Mouse (Mus musculus) liver, embryonic 16.5 days (tissue): Measurements from ENCODE around the gene Rcan3. TPM values are rescaled to one million over a fixed set of nuclear protein-coding genes. Genes with fewer than 3 reads are reported as not detected.

ENCODE experiments used
- ATAC-seq: fragments of 200-750 bp; cut with Nextera tagmentation; 2 replicates; pipeline ENCODE4 v1.8.0; 2017; ENCODE audit warnings: low read depth, mild to moderate bottlenecking, moderate number of reproducible peaks, moderate library complexity
- H3K27ac ChIP-seq: fragments of 300-500 bp; sonication (generic); 2 replicates; pipeline ENCODE4 v1.5.1; 2014; ENCODE audit warnings: mild to moderate bottlenecking, low read length
- H3K27me3 ChIP-seq: fragments of 300-500 bp; sonication (generic); 2 replicates; pipeline ENCODE4 v1.6.1; 2014; ENCODE audit warnings: low read depth, low read length, mixed read lengths; ENCODE audit not compliant: control insufficient read depth, insufficient read depth
- H3K36me3 ChIP-seq: fragments of 300-500 bp; sonication (generic); 2 replicates; pipeline ENCODE4 v1.6.1; 2014; ENCODE audit warnings: mild to moderate bottlenecking; ENCODE audit not compliant: control insufficient read depth, insufficient read depth
- H3K4me1 ChIP-seq: fragments of 300-500 bp; sonication (generic); 2 replicates; pipeline ENCODE4 v1.6.1; 2014; ENCODE audit warnings: low read depth, low read length, mixed read lengths; ENCODE audit not compliant: control insufficient read depth
- H3K4me2 ChIP-seq: fragments of 300-500 bp; sonication (generic); 2 replicates; pipeline ENCODE4 v1.6.1; 2014; ENCODE audit warnings: low read depth, low read length, mixed read lengths
- H3K4me3 ChIP-seq: fragments of 300-500 bp; sonication (generic); 2 replicates; pipeline ENCODE4 v1.5.1; 2014; ENCODE audit warnings: low read depth, mild to moderate bottlenecking, low read length
- H3K9ac ChIP-seq: fragments of 300-500 bp; sonication (generic); 2 replicates; pipeline ENCODE4 v1.6.1; 2014; ENCODE audit warnings: low read depth, low read length
- H3K9me3 ChIP-seq: fragments of 300-500 bp; sonication (generic); replicated peaks from 2 replicates; pipeline ENCODE4 v1.6.1; 2016; ENCODE audit warnings: low read length; ENCODE audit not compliant: control insufficient read depth
- WGBS: fragments of 180-500 bp; shearing (Covaris S2); extraction: QIAGEN DNeasy Blood & Tissue Kit; methylation state at CpG from one replicate; pipeline ENCODE4 v1.1.7; 2014; ENCODE audit not compliant: insufficient replicate concordance; 5-methylcytosine and 5-hydroxymethylcytosine counted together
- polyA plus RNA-seq: library from polyadenylated mRNA; unstranded; fragments of >200 nt; fragmentation: Nextera tagmentation; extraction: Ambion mirVana; gene quantifications from 2 replicates; pipeline ENCODE4 v1.2.1, GENCODE M21; 2015

Rcan3 gene
- polyA plus RNA-seq, 1 experiment from 2014 or later = 3.5 TPM

- 40% methylated on average over 6 of the region's 6 CpGs for WGBS
Measured at GRCm38 (mm10) chr4:135391014-135391413, 42.6 kb downstream of the Rcan3 start.

GRCm38 (mm10) chr4:135385614-135386013 lies 48.0 kb downstream of the Rcan3 start:
- H3K27ac ChIP-seq = no peak overlapping the region
- WGBS = 55% methylated on average over 10 of the region's 10 CpGs
- H3K27me3 ChIP-seq = no peaks in the 10 kb centered on the region; the same call in 1 of the 2 replicates
- no peak overlapping the region for H3K4me3 ChIP-seq
- ATAC-seq = no peak
- H3K9ac ChIP-seq = no peak overlapping the region
- H3K4me1 ChIP-seq = no peaks in the 10 kb centered on the region
- no peak overlapping the region for H3K4me2 ChIP-seq
- no peaks in the 10 kb centered on the region for H3K36me3 ChIP-seq
- no peaks in the 10 kb centered on the region for H3K9me3 ChIP-seq

More at GRCm38 (mm10) chr4:135391014-135391413, 42.6 kb downstream of the Rcan3 start:
- H3K27ac ChIP-seq = no peak overlapping the region
- H3K4me2 ChIP-seq = no peak overlapping the region
- 0 out of 2 replicates have a peak, but pooled peaks cover 2% of the 10 kb centered on the region for H3K9me3 ChIP-seq
- H3K4me1 ChIP-seq = no peaks in the 10 kb centered on the region
- H3K9ac ChIP-seq = no peak overlapping the region
- no peak overlapping the region for H3K4me3 ChIP-seq
- no peaks in the 10 kb centered on the region for H3K36me3 ChIP-seq
- ATAC-seq = no peak
- peaks cover 8% of the 10 kb centered on the region; the same call in 1 of the 2 replicates for H3K27me3 ChIP-seq

- no peak overlapping the region for H3K27ac ChIP-seq
- WGBS = 2% methylated on average over 14 of the region's 14 CpGs
- no peaks in the 10 kb centered on the region; the same call in 1 of the 2 replicates for H3K27me3 ChIP-seq
- no peak for ATAC-seq
- H3K4me2 ChIP-seq = no peak overlapping the region
- H3K4me3 ChIP-seq = no peak overlapping the region
- no peaks in the 10 kb centered on the region for H3K36me3 ChIP-seq
- no peak overlapping the region for H3K9ac ChIP-seq
- no peaks in the 10 kb centered on the region for H3K4me1 ChIP-seq
- no peaks in the 10 kb centered on the region for H3K9me3 ChIP-seq
Measured at GRCm38 (mm10) chr4:135382316-135382715, 51.3 kb downstream of the Rcan3 start.

GRCm38 (mm10) chr4:135381355-135381754 lies 52.3 kb downstream of the Rcan3 start:
- no peak overlapping the region for H3K27ac ChIP-seq
- H3K36me3 ChIP-seq = no peaks in the 10 kb centered on the region
- ATAC-seq = no peak
- WGBS = 41% methylated on average over 8 of the region's 8 CpGs
- H3K4me3 ChIP-seq = no peak overlapping the region
- no peaks in the 10 kb centered on the region; the same call in 1 of the 2 replicates for H3K27me3 ChIP-seq
- no peak overlapping the region for H3K9ac ChIP-seq
- no peaks in the 10 kb centered on the region for H3K9me3 ChIP-seq
- H3K4me1 ChIP-seq = no peaks in the 10 kb centered on the region
- H3K4me2 ChIP-seq = no peak overlapping the region

GRCm38 (mm10) chr4:135377241-135377640 lies 56.4 kb downstream of the Rcan3 start:
- WGBS = 77% methylated on average over 11 of the region's 11 CpGs
- Histone ChIP-seq H3K9me3 (no peaks in the 10 kb centered on the region), H3K4me1 (no peaks in the 10 kb centered on the region), H3K4me2 (no peak overlapping the region), H3K9ac (no peak overlapping the region), H3K4me3 (no peak overlapping the region), H3K27ac (no peak overlapping the region), H3K27me3 (no peaks in the 10 kb centered on the region; the same call in 1 of the 2 replicates), H3K36me3 (no peaks in the 10 kb centered on the region)
- ATAC-seq = no peak

GRCm38 (mm10) chr4:135375444-135375843 lies 58.2 kb downstream of the Rcan3 start:
- H3K27me3 ChIP-seq = no peaks in the 10 kb centered on the region
- no peaks in the 10 kb centered on the region for H3K36me3 ChIP-seq
- no peak overlapping the region for H3K4me3 ChIP-seq
- no peaks in the 10 kb centered on the region for H3K4me1 ChIP-seq
- WGBS = 67% methylated on average over 3 of the region's 3 CpGs
- no peak overlapping the region for H3K4me2 ChIP-seq
- no peaks in the 10 kb centered on the region for H3K9me3 ChIP-seq
- H3K9ac ChIP-seq = no peak overlapping the region
- no peak for ATAC-seq
- H3K27ac ChIP-seq = no peak overlapping the region

GRCm38 (mm10) chr4:135373299-135373698 lies 60.4 kb downstream of the Rcan3 start:
- no peaks in the 10 kb centered on the region for H3K4me1 ChIP-seq
- no peak for ATAC-seq
- H3K27me3 ChIP-seq = no peaks in the 10 kb centered on the region
- H3K36me3 ChIP-seq = no peaks in the 10 kb centered on the region
- no peak overlapping the region for H3K4me3 ChIP-seq
- 68% methylated on average over 5 of the region's 5 CpGs for WGBS
- H3K9me3 ChIP-seq = no peaks in the 10 kb centered on the region
- no peak overlapping the region for H3K9ac ChIP-seq
- H3K4me2 ChIP-seq = no peak overlapping the region
- no peak overlapping the region for H3K27ac ChIP-seq

- Histone ChIP-seq H3K27ac (no peak overlapping the region), H3K4me1 (no peaks in the 10 kb centered on the region), H3K4me3 (no peak overlapping the region), H3K9ac (no peak overlapping the region), H3K9me3 (no peaks in the 10 kb centered on the region), H3K36me3 (no peaks in the 10 kb centered on the region), H3K4me2 (no peak overlapping the region), H3K27me3 (no peaks in the 10 kb centered on the region)
- ATAC-seq = no peak
- WGBS = 66% methylated on average over 11 of the region's 11 CpGs
Measured at GRCm38 (mm10) chr4:135370372-135370771, 63.3 kb downstream of the Rcan3 start.

- H3K36me3 ChIP-seq = no peaks in the 10 kb centered on the region
- H3K27me3 ChIP-seq = no peaks in the 10 kb centered on the region
- no peak overlapping the region for H3K4me2 ChIP-seq
- 43% methylated on average over 6 of the region's 6 CpGs for WGBS
- no peaks in the 10 kb centered on the region for H3K9me3 ChIP-seq
- ATAC-seq = no peak
- H3K27ac ChIP-seq = no peak overlapping the region
- no peaks in the 10 kb centered on the region for H3K4me1 ChIP-seq
- H3K4me3 ChIP-seq = no peak overlapping the region
- H3K9ac ChIP-seq = no peak overlapping the region
Measured at GRCm38 (mm10) chr4:135362828-135363227, 70.8 kb downstream of the Rcan3 start.
